Mouse (Mus musculus): ENCODE data around the gene Gm10142.
"Not testable (repeated sequence)": the region's sequence is repeated elsewhere in the genome, so short reads cannot be mapped to it uniquely, and the experiment has no call there.

Gm10142 gene

DNA sequence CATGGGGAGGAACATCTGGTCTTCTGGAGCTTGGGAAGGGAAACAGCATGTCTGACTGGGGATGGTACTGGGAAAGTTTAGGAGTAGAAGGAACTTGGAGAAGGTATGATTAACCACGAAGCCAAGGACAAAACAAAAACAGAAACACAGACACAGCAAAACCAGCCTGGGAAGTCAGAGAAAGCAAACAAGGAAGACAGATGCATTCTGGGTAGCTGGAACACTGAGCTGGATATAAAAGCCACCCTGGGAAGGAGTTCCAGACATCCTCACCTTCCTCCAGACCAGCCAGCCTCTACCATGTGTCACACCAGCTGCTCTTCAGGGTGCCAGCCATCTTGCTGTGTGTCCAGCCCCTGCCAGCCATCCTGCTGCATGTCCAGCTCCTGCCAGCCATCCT is at the start of gene Gm10142:
TSS of gene Gm10142 (plus strand) at position 301 of the 400 bp plus-strand sequence.
- DNase-seq (ENCODE audit: low spot score): no peak

GRCm38 (mm10) chr10:77666342-77666741 is 49.3 kb upstream of the Gm10142 start:
- no peak for DNase-seq (ENCODE audit: low spot score)

DNA sequence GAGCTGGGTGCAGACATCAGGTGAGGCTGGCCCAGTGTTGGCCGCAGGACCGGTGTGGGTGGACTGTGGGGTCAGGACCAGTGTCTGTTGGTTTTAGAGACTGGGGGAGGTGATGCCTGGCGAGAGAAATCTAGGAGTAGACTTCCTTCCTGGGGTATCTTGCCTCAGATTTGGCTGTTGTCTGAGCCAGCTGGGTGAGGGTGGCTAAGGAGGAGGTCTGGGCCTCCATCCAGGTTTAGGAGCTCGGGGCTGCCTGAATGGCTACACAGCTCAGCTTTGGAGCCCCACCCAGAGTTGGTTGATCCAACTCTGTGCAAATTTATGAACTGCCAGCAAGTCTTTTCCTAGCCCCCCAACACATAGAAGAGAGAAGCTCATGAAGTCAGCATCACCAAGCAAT is 48.2 kb upstream of the Gm10142 start:
- no peak for DNase-seq (ENCODE audit: low spot score)

- DNase-seq (ENCODE audit: low spot score): no peak
Observed at GRCm38 (mm10) chr10:77670710-77671109, 44.9 kb upstream of the Gm10142 start.

- no peak for DNase-seq (ENCODE audit: low spot score)
Observed at GRCm38 (mm10) chr10:77671519-77671918, 44.1 kb upstream of the Gm10142 start.

GRCm38 (mm10) chr10:77673765-77674164 is 41.8 kb upstream of the Gm10142 start:
- no peak for DNase-seq (ENCODE audit: low spot score)

DNA sequence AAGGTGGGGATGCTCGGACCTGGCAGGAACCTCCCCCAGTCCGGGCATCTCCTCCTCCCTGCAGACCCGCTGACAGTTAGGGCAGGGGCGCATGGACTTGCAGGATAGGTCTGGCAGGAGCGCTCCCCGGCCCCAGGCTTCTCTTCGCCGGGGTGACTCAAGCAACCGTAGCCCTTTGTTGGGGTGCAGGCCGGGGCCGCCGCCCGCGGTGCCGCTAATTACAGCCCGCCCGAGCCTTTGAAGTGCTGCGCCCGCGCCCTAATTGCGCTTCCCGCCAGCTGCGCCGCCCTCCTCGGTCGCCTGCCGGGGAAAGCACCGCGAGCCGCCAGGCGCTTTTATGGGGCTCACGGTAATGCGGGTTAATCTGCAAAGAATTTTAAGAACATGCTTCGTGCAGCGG is 38.0 kb upstream of the Gm10142 start:
- DNase-seq (ENCODE audit: low spot score): no peak

- no peak for DNase-seq (ENCODE audit: low spot score)
Observed at GRCm38 (mm10) chr10:77682994-77683393, 32.6 kb upstream of the Gm10142 start.

DNA sequence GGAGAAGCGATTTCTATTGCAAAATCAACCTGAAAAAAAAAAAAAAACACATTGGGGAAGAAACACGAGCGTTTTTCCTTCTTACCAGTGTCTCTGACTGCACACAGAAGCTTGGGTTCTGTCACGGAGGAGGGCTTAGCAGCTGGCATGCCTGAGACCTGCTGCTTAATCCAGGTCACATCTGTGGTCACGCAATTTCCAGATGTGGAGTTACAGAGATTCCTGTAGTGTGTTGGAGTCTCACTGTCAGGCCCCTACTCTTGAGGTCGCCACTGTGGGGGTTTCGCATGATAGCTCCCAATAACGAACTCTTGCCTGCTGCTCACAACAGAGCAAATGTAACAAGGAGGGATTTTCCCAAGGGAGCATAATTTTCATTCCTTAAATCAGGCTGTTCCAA is 31.4 kb upstream of the Gm10142 start:
- DNase-seq (ENCODE audit: low spot score): no peak

DNA sequence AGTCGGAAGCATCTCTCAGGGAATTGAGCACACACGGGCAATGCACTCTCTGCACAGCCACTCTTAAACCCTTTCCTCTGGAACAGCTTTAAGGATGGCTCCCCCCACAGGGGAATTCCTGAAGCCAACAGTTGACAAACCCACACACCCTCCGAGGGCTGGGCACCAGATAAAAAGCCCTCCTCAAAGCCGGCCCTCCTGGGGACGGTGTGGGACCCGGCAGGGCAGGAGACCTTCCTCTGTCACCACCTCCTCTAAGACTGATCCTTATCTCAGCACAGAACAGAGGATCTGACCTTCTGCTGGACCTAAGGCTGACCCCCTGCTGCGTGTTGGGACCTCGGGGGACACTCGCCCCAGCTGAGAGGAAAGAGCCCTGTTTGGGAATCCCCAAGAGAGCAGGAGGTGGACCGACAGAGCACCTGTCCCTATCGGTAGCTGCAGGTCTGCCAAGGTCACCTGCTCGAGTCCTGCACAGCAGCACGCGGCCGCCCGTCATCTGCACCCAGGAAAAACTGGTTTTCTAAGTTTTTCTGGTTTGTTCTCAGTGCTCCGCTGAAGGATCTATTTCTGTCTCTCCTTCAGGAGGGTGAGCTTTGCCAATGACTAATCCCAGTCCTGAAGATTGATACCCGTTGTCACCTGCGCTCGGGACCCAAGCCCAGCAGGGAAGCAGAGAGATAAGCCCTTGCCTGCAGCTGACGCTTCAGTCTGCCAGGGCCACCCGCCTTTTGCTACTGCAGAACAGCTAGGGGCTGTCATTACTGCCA is 29.5 kb upstream of the Gm10142 start, which contains the start of gene Tspear:
TSS of gene Tspear (plus strand) at position 675 of the 770 bp plus-strand sequence.
- DNase-seq (ENCODE audit: low spot score): no peak

GRCm38 (mm10) chr10:77687021-77687420 is 28.6 kb upstream of the Gm10142 start:
- DNase-seq (ENCODE audit: low spot score): no peak

GRCm38 (mm10) chr10:77690356-77690807 is 25.2 kb upstream of the Gm10142 start, which contains the start of gene Gm19402:
TSS of gene Gm19402 (minus strand) at chr10:77690757.
- DNase-seq (ENCODE audit: low spot score): not testable (repeated sequence)

DNA sequence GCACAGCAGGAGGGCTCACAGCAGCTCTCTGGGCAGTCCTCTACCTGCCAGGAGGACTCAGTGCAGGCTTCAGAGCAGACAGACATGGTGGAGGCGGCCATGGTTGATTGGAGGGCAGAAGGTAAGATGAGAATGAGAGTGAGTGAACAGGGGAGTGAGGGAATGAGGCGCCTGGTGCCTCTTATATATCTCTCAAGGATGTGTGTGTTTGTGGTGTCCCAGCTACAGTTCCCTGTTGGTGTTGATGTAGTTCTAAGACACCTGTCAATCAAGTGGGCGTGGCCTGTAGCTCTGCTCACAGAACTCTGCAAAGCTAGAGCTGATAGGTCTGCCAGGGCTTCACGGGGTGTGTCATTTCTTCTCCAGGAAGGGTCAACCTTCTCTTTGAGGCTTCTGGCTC is 18.5 kb upstream of the Gm10142 start, which contains the start of gene Gm9508:
TSS of gene Gm9508 (minus strand) at position 101 of the 400 bp plus-strand sequence.
- DNase-seq (ENCODE audit: low spot score): no peak

DNA sequence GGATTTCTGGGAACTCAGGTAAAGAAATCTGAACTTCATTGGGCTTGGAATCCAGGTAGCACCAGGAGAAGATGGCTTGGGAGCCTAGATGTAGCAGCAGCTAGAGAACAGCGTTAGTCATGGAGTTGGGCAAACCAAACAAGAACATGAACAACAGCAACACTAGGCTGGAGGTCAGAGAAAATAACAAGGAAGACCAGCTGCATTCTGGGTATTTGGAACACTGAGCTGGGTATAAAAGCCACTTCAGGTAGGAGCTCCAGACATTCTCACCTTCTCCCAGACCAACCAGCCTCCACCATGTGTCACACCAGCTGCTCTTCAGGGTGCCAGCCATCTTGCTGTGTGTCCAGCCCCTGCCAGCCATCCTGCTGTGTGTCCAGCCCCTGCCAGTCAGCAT is 9.3 kb upstream of the Gm10142 start, which contains the start of gene Gm10272:
TSS of gene Gm10272 (plus strand) at position 301 of the 400 bp plus-strand sequence.
- no peak for DNase-seq (ENCODE audit: low spot score)

DNA sequence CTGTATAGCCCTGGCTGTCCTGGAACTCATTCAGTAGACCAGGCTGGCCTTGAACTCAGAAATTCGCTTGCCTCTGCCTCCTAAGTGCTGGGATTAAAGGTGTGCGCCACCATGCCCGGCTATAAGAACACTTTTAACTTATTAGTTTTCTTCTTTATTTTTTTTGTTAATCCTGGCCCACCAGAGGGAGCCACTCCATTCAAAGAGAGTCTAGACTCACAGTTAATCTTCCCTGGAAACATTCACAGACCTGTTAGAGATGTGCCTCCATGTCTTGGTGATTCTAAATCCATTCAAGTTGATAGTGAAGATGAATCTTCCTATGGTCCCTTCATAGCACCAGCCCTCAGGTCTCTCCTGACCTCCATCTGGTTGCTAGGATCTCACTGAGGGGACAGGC is 5.8 kb upstream of the Gm10142 start:
- no peak for DNase-seq (ENCODE audit: low spot score)

GRCm38 (mm10) chr10:77711157-77711556 is 4.5 kb upstream of the Gm10142 start, which contains the start of gene Gm10024:
TSS of gene Gm10024 (plus strand) at chr10:77711457.
- DNase-seq (ENCODE audit: low spot score): not testable (repeated sequence)

GRCm38 (mm10) chr10:77713734-77714133 is 1.9 kb upstream of the Gm10142 start:
- DNase-seq (ENCODE audit: low spot score): no peak

GRCm38 (mm10) chr10:77720299-77720698 is 4.7 kb downstream of the Gm10142 start, which contains the start of gene Krtap12-1:
TSS of gene Krtap12-1 (plus strand) at chr10:77720599.
- not testable (repeated sequence) for DNase-seq (ENCODE audit: low spot score)

DNA sequence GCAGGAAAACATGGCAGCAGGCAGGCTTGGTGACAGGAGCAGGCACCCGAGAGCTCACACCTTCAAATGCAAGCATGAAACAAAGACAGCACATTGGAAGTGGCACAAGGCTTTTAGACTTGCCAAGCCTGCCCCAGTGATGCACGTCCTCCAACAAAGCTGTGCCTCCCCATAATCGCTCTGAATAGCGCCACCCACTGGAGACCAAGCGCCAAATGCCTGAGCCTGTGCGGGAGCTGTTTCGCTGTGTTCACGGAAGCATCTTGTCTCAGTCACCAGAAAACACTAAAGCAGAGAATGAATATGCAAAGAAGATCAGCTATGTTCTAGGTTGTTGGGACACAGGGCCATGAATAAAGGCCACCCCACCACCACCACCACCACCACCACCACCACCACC is 9.2 kb downstream of the Gm10142 start:
- no peak for DNase-seq (ENCODE audit: low spot score)

GRCm38 (mm10) chr10:77726186-77726585 is 10.6 kb downstream of the Gm10142 start, which contains the start of gene Gm10100:
TSS of gene Gm10100 (plus strand) at chr10:77726486.
- no peak for DNase-seq (ENCODE audit: low spot score)

DNA sequence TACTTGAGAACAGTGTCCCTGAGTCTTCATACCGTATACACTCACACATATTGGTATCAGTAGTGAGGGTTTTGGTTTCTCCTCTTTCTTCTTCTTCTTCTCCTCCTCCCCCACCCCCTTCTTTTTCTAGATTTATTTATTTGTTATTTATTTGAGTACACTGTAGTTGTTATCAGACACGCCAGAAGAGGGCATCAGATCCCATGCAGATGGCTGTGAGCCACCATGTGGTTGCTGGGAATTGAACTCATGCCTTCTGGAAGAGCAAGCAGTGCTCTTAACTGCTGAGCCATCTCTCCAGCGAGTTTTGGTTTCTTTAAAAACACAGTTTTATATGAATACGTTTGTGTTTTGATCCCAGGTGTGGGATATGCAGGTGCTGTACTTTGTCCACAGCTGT is 12.7 kb downstream of the Gm10142 start:
- DNase-seq (ENCODE audit: low spot score): no peak

- no peak for DNase-seq (ENCODE audit: low spot score)
Observed at GRCm38 (mm10) chr10:77729241-77729640, 13.6 kb downstream of the Gm10142 start.

DNA sequence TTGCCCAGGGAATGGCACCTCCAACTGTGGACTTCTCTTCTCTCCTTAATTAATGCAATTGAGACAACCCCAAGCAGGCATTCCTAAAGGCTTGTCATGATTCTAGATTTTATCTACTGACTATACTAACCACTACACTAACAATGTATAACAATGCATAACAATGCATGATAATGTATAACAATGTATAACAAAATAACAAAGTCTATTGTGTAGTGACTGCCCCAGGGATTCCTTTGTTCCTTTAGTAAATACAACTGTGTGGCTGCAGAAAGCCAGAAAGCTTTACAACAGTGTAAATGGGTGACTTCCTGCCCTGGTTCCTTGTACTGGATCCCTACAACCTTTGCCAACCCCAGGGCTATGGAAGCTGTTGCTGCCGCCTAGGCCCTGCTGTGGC is 20.3 kb downstream of the Gm10142 start:
- DNase-seq (ENCODE audit: low spot score): no peak

Measured in layer of hippocampus, adult 9-10 months (tissue).